Mouse (Mus musculus) testis, adult 2 months (tissue): ENCODE measurements around the gene Tnf.

Source experiments
- CTCF ChIP-seq: fragments of 200-500 bp; IDR thresholded peaks from 2 replicates; pipeline ENCODE4 v1.5.1; 2012; ENCODE audit warnings: low read depth, mild to moderate bottlenecking, inconsistent platforms, low read length, moderate library complexity; ENCODE audit not compliant: control insufficient read depth, insufficient read depth, insufficient replicate concordance
- POLR2A ChIP-seq: fragments of 200-500 bp; IDR thresholded peaks from 2 replicates; pipeline ENCODE4 v1.6.1; 2012; ENCODE audit warnings: low read depth, mild to moderate bottlenecking, inconsistent platforms, low read length, moderate library complexity; ENCODE audit not compliant: control insufficient read depth

- TF ChIP-seq CTCF (no peak), POLR2A (no peak)
These were observed 15.9 kb downstream of the Tnf start for GRCm38 (mm10) chr17:35185639-35186611.
